Mouse (Mus musculus) ES-E14 (cell line): ENCODE measurements around the gene Gm8122.
"Not testable (repeated sequence)": the region's sequence is repeated elsewhere in the genome, so short reads cannot be mapped to it uniquely, and the experiment has no call there.

Source experiments
- CHD2 ChIP-seq: IDR thresholded peaks from 2 replicates; pipeline ENCODE4 v1.6.1; 2014; ENCODE audit warnings: mild to moderate bottlenecking, low read depth, low read length, inconsistent platforms
- HCFC1 ChIP-seq: IDR thresholded peaks from 2 replicates; pipeline ENCODE4 v1.6.1; 2012; ENCODE audit warnings: low read length, inconsistent platforms, borderline replicate concordance; ENCODE audit not compliant: insufficient read depth
- MAFK ChIP-seq: IDR thresholded peaks from 2 replicates; pipeline ENCODE4 v1.6.1; 2014; ENCODE audit warnings: mild to moderate bottlenecking, low read depth, low read length, inconsistent platforms; ENCODE audit not compliant: insufficient read depth
- ZC3H11A ChIP-seq: IDR thresholded peaks from 2 replicates; pipeline ENCODE4 v1.6.1; 2012; ENCODE audit warnings: low read depth, mild to moderate bottlenecking, inconsistent platforms, low read length, borderline replicate concordance
- ZNF384 ChIP-seq: IDR thresholded peaks from 2 replicates; pipeline ENCODE4 v1.6.1; 2012; ENCODE audit warnings: low read depth, low read length, inconsistent platforms

- not testable (repeated sequence) for TF ChIP-seq HCFC1, MAFK, ZC3H11A, CHD2, ZNF384
These were observed 14.6 kb upstream of the Gm8122 start for GRCm38 (mm10) chr14:43249611-43250170.
